Mouse (Mus musculus) limb, embryonic 14.5 days (tissue): ENCODE results near the gene Map3k15. TPM values are rescaled to one million over a fixed set of nuclear protein-coding genes. Genes with fewer than 3 reads are reported as not detected.

ENCODE experiments used
- ATAC-seq: fragments of 200-750 bp; cut with Nextera tagmentation; 2 replicates; pipeline ENCODE4 v1.8.0; 2017; ENCODE audit warnings: low read depth, moderate number of reproducible peaks, moderate TSS enrichment; ENCODE audit not compliant: low FRiP score
- DNase-seq: peaks from one replicate; pipeline ENCODE4 v3.0.0-alpha.2; 2015; ENCODE audit warnings: low spot score
- H3K27ac ChIP-seq: fragments of 300-500 bp; sonication (generic); replicated peaks from 2 replicates; pipeline ENCODE4 v1.5.1; 2014; ENCODE audit warnings: low read depth, mild to moderate bottlenecking, low read length, moderate library complexity, mixed read lengths
- H3K27me3 ChIP-seq: fragments of 300-500 bp; sonication (generic); 2 replicates; pipeline ENCODE4 v1.6.1; 2014; ENCODE audit warnings: low read length, mixed read lengths; ENCODE audit not compliant: control insufficient read depth, insufficient read depth
- H3K36me3 ChIP-seq: fragments of 300-500 bp; sonication (generic); 2 replicates; pipeline ENCODE4 v1.6.1; 2014; ENCODE audit warnings: mild to moderate bottlenecking, low read length, moderate library complexity, mixed read lengths; ENCODE audit not compliant: control insufficient read depth, insufficient read depth
- H3K4me1 ChIP-seq: fragments of 300-500 bp; sonication (generic); 2 replicates; pipeline ENCODE4 v1.6.1; 2014; ENCODE audit warnings: antibody characterized with exemption, low read length, mixed read lengths; ENCODE audit not compliant: control insufficient read depth, insufficient read depth
- H3K4me2 ChIP-seq: fragments of 300-500 bp; sonication (generic); replicated peaks from 2 replicates; pipeline ENCODE4 v1.6.1; 2014; ENCODE audit warnings: low read depth, mild to moderate bottlenecking, low read length, moderate library complexity; ENCODE audit not compliant: severe bottlenecking
- H3K4me3 ChIP-seq: fragments of 300-500 bp; sonication (generic); replicated peaks from 2 replicates; pipeline ENCODE4 v1.5.1; 2014; ENCODE audit warnings: low read length
- H3K9ac ChIP-seq: fragments of 300-500 bp; sonication (generic); 2 replicates; pipeline ENCODE4 v1.6.1; 2014; ENCODE audit warnings: mild to moderate bottlenecking, low read depth, low read length, moderate library complexity; ENCODE audit not compliant: severe bottlenecking
- H3K9me3 ChIP-seq: fragments of 300-500 bp; sonication (generic); 2 replicates; pipeline ENCODE4 v1.6.1; 2016; ENCODE audit warnings: low read length; ENCODE audit not compliant: control insufficient read depth
- POLR2A ChIP-seq: fragments of 200-500 bp; IDR thresholded peaks from 2 replicates; pipeline ENCODE4 v1.8.0; 2012; ENCODE audit warnings: inconsistent platforms, mild to moderate bottlenecking, moderate library complexity, borderline replicate concordance; ENCODE audit not compliant: insufficient read depth, insufficient read length; ENCODE audit errors: extremely low read depth
- WGBS: fragments of 180-500 bp; shearing (Covaris S2); extraction: QIAGEN DNeasy Blood & Tissue Kit; methylation state at CpG from one replicate; pipeline ENCODE4 v1.1.7; 2014; 5-methylcytosine and 5-hydroxymethylcytosine counted together
- polyA plus RNA-seq, 2 experiments: library from polyadenylated mRNA; depleted of rRNA in 1 of 2; stranded (reverse) in 1 of 2; unstranded in 1 of 2; fragments of >200 nt; fragmentation: Nextera tagmentation in 1 of 2; extraction: Ambion mirVana in 1 of 2; gene quantifications; 2 replicates each; pipeline versions ENCODE4 v1.2.1 to v1.2.3; 2012 to 2014

Gene Map3k15
- polyA plus RNA-seq, 2 experiments: 0.14 to 0.89 TPM

- TF ChIP-seq POLR2A: no peak
- Histone ChIP-seq H3K4me3 (no peak overlapping the region), H3K9me3 (no peaks in the 10 kb centered on the region), H3K4me2 (no peak overlapping the region), H3K4me1 (no peaks in the 10 kb centered on the region), H3K27ac (no peak overlapping the region), H3K27me3 (no peaks in the 10 kb centered on the region; the same call in 1 of the 2 replicates), H3K36me3 (no peaks in the 10 kb centered on the region), H3K9ac (no peak overlapping the region)
- DNase-seq: no peak
- WGBS: 83% methylated on average over 6 of the region's 6 CpGs
- no peak for ATAC-seq
These were observed 32.8 kb upstream of the Map3k15 start for GRCm38 (mm10) chrX:159955433-159955832.

- ATAC-seq: no peak
- no peak overlapping the region for H3K4me3 ChIP-seq
- H3K9me3 ChIP-seq: no peaks in the 10 kb centered on the region
- H3K27ac ChIP-seq: no peak overlapping the region
- DNase-seq: no peak
- no peak for TF ChIP-seq POLR2A
- H3K36me3 ChIP-seq: no peaks in the 10 kb centered on the region
- WGBS: 76% methylated on average over 2 of the region's 2 CpGs
- H3K27me3 ChIP-seq: no peaks in the 10 kb centered on the region
- no peak overlapping the region for H3K4me2 ChIP-seq
- no peaks in the 10 kb centered on the region for H3K4me1 ChIP-seq
- H3K9ac ChIP-seq: no peak overlapping the region
These were observed 26.8 kb upstream of the Map3k15 start for GRCm38 (mm10) chrX:159961385-159961784.

GRCm38 (mm10) chrX:159963273-159963672 is 25.0 kb upstream of the Map3k15 start:
- Histone ChIP-seq H3K9me3 (no peaks in the 10 kb centered on the region), H3K27ac (no peak overlapping the region), H3K4me2 (no peak overlapping the region), H3K4me1 (no peaks in the 10 kb centered on the region), H3K9ac (no peak overlapping the region), H3K4me3 (no peak overlapping the region), H3K36me3 (no peaks in the 10 kb centered on the region), H3K27me3 (no peaks in the 10 kb centered on the region)
- DNase-seq (peak; percentile 76), ATAC-seq (peak; percentile 53; the same call in 1 of the 2 replicates)
- 28% methylated on average over 4 of the region's 4 CpGs for WGBS
- no peak for TF ChIP-seq POLR2A

- no peak overlapping the region for H3K4me2 ChIP-seq
- no peaks in the 10 kb centered on the region for H3K9me3 ChIP-seq
- no peaks in the 10 kb centered on the region for H3K27me3 ChIP-seq
- no peak for TF ChIP-seq POLR2A
- WGBS: 80% methylated on average over 8 of the region's 9 CpGs
- no peaks in the 10 kb centered on the region for H3K4me1 ChIP-seq
- H3K4me3 ChIP-seq: no peak overlapping the region
- H3K27ac ChIP-seq: no peak overlapping the region
- DNase-seq (no peak), ATAC-seq (no peak)
- no peaks in the 10 kb centered on the region for H3K36me3 ChIP-seq
- no peak overlapping the region for H3K9ac ChIP-seq
These were observed 24.3 kb upstream of the Map3k15 start for GRCm38 (mm10) chrX:159963925-159964324.

GRCm38 (mm10) chrX:159969025-159969424 is 19.2 kb upstream of the Map3k15 start:
- H3K27ac ChIP-seq: no peak overlapping the region
- no peaks in the 10 kb centered on the region for H3K9me3 ChIP-seq
- DNase-seq: no peak
- H3K4me1 ChIP-seq: no peaks in the 10 kb centered on the region
- H3K4me2 ChIP-seq: no peak overlapping the region
- no peak overlapping the region for H3K4me3 ChIP-seq
- no peaks in the 10 kb centered on the region for H3K36me3 ChIP-seq
- H3K9ac ChIP-seq: no peak overlapping the region
- no peak for TF ChIP-seq POLR2A
- H3K27me3 ChIP-seq: no peaks in the 10 kb centered on the region
- no peak for ATAC-seq
- WGBS: 73% methylated on average over 2 of the region's 2 CpGs
